In the genomic region with DNA sequence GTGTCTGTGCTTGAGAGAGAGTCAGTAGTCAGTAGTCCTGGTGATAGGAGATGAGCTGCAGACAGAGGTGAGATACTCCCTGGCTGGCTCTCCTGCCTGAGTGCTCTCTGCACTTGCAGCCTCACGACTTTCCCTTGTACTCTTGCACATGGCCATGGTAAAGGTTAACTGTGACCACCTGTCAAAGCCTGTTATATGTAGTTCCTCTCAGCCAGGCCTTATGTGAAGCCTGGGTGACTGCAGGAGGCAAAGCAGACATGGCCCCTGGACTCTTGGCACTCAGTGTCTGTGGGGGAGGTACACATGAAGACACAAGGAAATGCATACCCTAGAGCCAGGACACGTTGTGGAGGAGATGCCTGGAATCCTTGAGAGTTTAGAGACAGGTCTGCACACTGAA, we compare ENCODE assay signal across 17 mouse cellular contexts. TPM values are rescaled to one million over a fixed set of nuclear protein-coding genes. Genes with fewer than 3 reads are reported as not detected.
DNase-seq lines count a peak whose midpoint lies in the region; ATAC-seq and TF ChIP-seq lines count a peak whose summit lies in the region.
"Had no signal": no experiment of that assay in that cellular context is flagged by ENCODE, and none has a peak within 500 bp of the region (broad histone marks: within the 10 kb centered on the region; RNA-seq: fewer than 3 reads in every experiment).

No protein-coding gene starts in this region.

- H3K9ac ChIP-seq in heart, postnatal 0 days (replicated peaks; ENCODE audit: low read depth, low read length), result no peak overlapping the region
- H3K9ac ChIP-seq: liver, embryonic 15.5 days had no signal

- peak; percentile 27; the same call in 1 of the 2 replicates for ATAC-seq in heart, postnatal 0 days (ENCODE audit: insufficient read depth, low read depth)
- ATAC-seq in megakaryocyte-erythroid progenitor cell, adult 5-6 weeks (replicated peaks; ENCODE audit: low FRiP score, low TSS enrichment, poor library complexity, severe bottlenecking), result no peak

- 13% methylated on average over 2 of the region's 2 CpGs for WGBS in heart, postnatal 0 days
- 18% methylated on average over 2 of the region's 2 CpGs for WGBS in limb, embryonic 10.5 days

- H3K4me1 ChIP-seq in heart, postnatal 0 days (ENCODE audit: control insufficient read depth, insufficient read depth), result no peaks in the 10 kb centered on the region
- peaks cover 17% of the 10 kb centered on the region for H3K4me1 ChIP-seq in limb, embryonic 10.5 days

- TF ChIP-seq EP300 in heart, postnatal 0 days (IDR thresholded peaks at IDR 0.05; ENCODE audit: low read depth), result no peak

- no peak for DNase-seq in heart, postnatal 0 days (ENCODE audit: low spot score)
- DNase-seq in heart, adult 18-20 months, result no peak
- peak; percentile 31 for DNase-seq in embryo, embryonic 11 days
- peak; percentile 79 for DNase-seq in kidney, adult 9 months
- no peak for DNase-seq in limb, embryonic 10.5 days (ENCODE audit: low spot score)
- DNase-seq in ovary, postnatal 10 days (ENCODE audit: low spot score), result no peak
- no peak for DNase-seq in urinary bladder, postnatal 10 days (ENCODE audit: low spot score)
- DNase-seq: adrenal gland, postnatal 36 days; midbrain, embryonic 14.5 days; right cerebral cortex, postnatal 25 days; thymus, adult 18-20 months had no signal

- H3K4me3 ChIP-seq in heart, postnatal 0 days (ENCODE audit: low read depth, low read length), result no peak overlapping the region
- H3K4me3 ChIP-seq in limb, embryonic 10.5 days, result no peak overlapping the region
- H3K4me3 ChIP-seq: heart, adult 2 months; liver, embryonic 15.5 days had no signal

- no peaks in the 10 kb centered on the region for H3K36me3 ChIP-seq in heart, postnatal 0 days (replicated peaks; ENCODE audit: control insufficient read depth, insufficient read depth, low read length)
- H3K36me3 ChIP-seq in limb, embryonic 10.5 days, result no peaks in the 10 kb centered on the region
- H3K36me3 ChIP-seq: G1E; liver, embryonic 15.5 days had no signal

- no peaks in the 10 kb centered on the region for H3K27me3 ChIP-seq in heart, postnatal 0 days (ENCODE audit: control insufficient read depth, insufficient read depth, low read length)
- H3K27me3 ChIP-seq in limb, embryonic 10.5 days (ENCODE audit: low read depth, poor library complexity, severe bottlenecking), result no peaks in the 10 kb centered on the region
- H3K27me3 ChIP-seq: liver, embryonic 15.5 days had no signal

- H3K4me2 ChIP-seq in heart, postnatal 0 days (ENCODE audit: low read depth, low read length), result no peak overlapping the region
- H3K4me2 ChIP-seq: liver, embryonic 15.5 days had no signal

- peaks cover 4% of the 10 kb centered on the region; the same call in 1 of the 2 replicates for H3K9me3 ChIP-seq in heart, postnatal 0 days (replicated peaks; ENCODE audit: control insufficient read depth, low read length)
- 0 out of 2 replicates have a peak, but pooled peaks cover 3% of the 10 kb centered on the region for H3K9me3 ChIP-seq in limb, embryonic 10.5 days (replicated peaks)
- H3K9me3 ChIP-seq: liver, embryonic 15.5 days had no signal

- no peak for TF ChIP-seq CTCF in heart, postnatal 0 days (IDR thresholded peaks at IDR 0.05; ENCODE audit: low read depth)

- H3K27ac ChIP-seq in heart, postnatal 0 days (ENCODE audit: low read depth), result no peak overlapping the region
- peak overlapping the region; percentile 71; the same call in 1 of the 2 replicates for H3K27ac ChIP-seq in limb, embryonic 10.5 days
- H3K27ac ChIP-seq: heart, adult 2 months; liver, embryonic 15.5 days had no signal

RNA-seq across cellular contexts. Expression of gene Kl, which starts 40.3 kb away (rescaled TPM):
- total RNA-seq in heart, postnatal 0 days (2014; rRNA removed; ENCODE audit: low replicate concordance), result 0.04 and 0.08 TPM in 2 replicates
- 0.05 and 0.10 TPM in 2 replicates for polyA plus RNA-seq in heart, postnatal 0 days (2015; fragmentation: Nextera tagmentation; extraction: Ambion mirVana)
- under 1 TPM in 1 of 2 experiments, not detected in 1; 0.05 TPM for total RNA-seq in heart, adult 18-20 months (2021)
- polyA plus RNA-seq in limb, embryonic 10.5 days (2016; fragmentation: Nextera tagmentation; extraction: Ambion mirVana), result 0.04 TPM in 1 of 2 replicates, not detected in the other
- total RNA-seq in megakaryocyte-erythroid progenitor cell, adult 5-6 weeks (2014; fragmentation: Nextera tagmentation), result not detected in 2 replicates
- not detected in 2 replicates for total RNA-seq in megakaryocyte-erythroid progenitor cell, adult 5-6 weeks (2017)
- total RNA-seq: common myeloid progenitor, adult 5-6 weeks had no signal
- polyA plus RNA-seq: C2C12, G1E had no signal

Comparison
In these comparisons a context has a peak if more than half of its experiments do, and no peak if none do; other contexts are left out.
1. DNase-seq: peak in embryo, embryonic 11 days (single experiment) and kidney, adult 9 months (single experiment); none in heart, postnatal 0 days (single experiment), heart, adult 18-20 months (0 of 2), limb, embryonic 10.5 days (single experiment), ovary, postnatal 10 days (single experiment) and urinary bladder, postnatal 10 days (single experiment).